Mouse (Mus musculus) hindbrain, embryonic 12.5 days (tissue): ENCODE measurements around the gene Rpl15. TPM values are rescaled to one million over a fixed set of nuclear protein-coding genes. Genes with fewer than 3 reads are reported as not detected.
"Not testable (repeated sequence)": the region's sequence is repeated elsewhere in the genome, so short reads cannot be mapped to it uniquely, and the experiment has no call there.

ENCODE experiments used
- ATAC-seq: fragments of 200-750 bp; cut with Nextera tagmentation; 2 replicates; pipeline ENCODE4 v1.8.0; 2017; ENCODE audit warnings: moderate TSS enrichment; ENCODE audit not compliant: low FRiP score
- H3K27ac ChIP-seq: fragments of 300-500 bp; sonication (generic); 2 replicates; pipeline ENCODE4 v1.5.1; 2016; ENCODE audit warnings: mild to moderate bottlenecking
- H3K27me3 ChIP-seq: fragments of 300-500 bp; sonication (generic); 2 replicates; pipeline ENCODE4 v1.6.1; 2016; ENCODE audit warnings: mild to moderate bottlenecking
- H3K36me3 ChIP-seq: fragments of 300-500 bp; sonication (generic); 2 replicates; pipeline ENCODE4 v1.6.1; 2016; ENCODE audit warnings: mild to moderate bottlenecking
- H3K4me1 ChIP-seq: fragments of 300-500 bp; sonication (generic); 2 replicates; pipeline ENCODE4 v1.6.1; 2016
- H3K4me2 ChIP-seq: fragments of 300-500 bp; sonication (generic); replicated peaks from 2 replicates; pipeline ENCODE4 v1.6.1; 2016; ENCODE audit warnings: mild to moderate bottlenecking
- H3K4me3 ChIP-seq: fragments of 300-500 bp; sonication (generic); 2 replicates; pipeline ENCODE4 v1.5.1; 2016; ENCODE audit warnings: mild to moderate bottlenecking
- H3K9ac ChIP-seq: fragments of 300-500 bp; sonication (generic); 2 replicates; pipeline ENCODE4 v1.6.1; 2016; ENCODE audit warnings: mild to moderate bottlenecking, moderate library complexity
- H3K9me3 ChIP-seq: fragments of 300-500 bp; sonication (generic); replicated peaks from 2 replicates; pipeline ENCODE4 v1.6.1; 2016; ENCODE audit warnings: mild to moderate bottlenecking
- WGBS: fragments of 180-500 bp; shearing (Covaris S2); methylation state at CpG from one replicate; pipeline ENCODE4 v1.1.7; 2016; 5-methylcytosine and 5-hydroxymethylcytosine counted together
- polyA plus RNA-seq: library from polyadenylated mRNA; unstranded; fragments of >200 nt; fragmentation: Nextera tagmentation; extraction: Ambion mirVana; gene quantifications from 2 replicates; pipeline ENCODE4 v1.2.1, GENCODE M21; 2016

Rpl15 gene
- polyA plus RNA-seq, 1 experiment from 2014 or later: 326 TPM

- Histone ChIP-seq H3K27me3 (no peaks in the 10 kb centered on the region; the same call in 1 of the 2 replicates), H3K4me3 (peak within 1 kb of the TSS; percentile 84), H3K9ac (peak within 1 kb of the TSS; percentile 59), H3K4me2 (peak within 1 kb of the TSS; percentile 81), H3K27ac (peak within 1 kb of the TSS; percentile 75), H3K9me3 (no peaks in the 10 kb centered on the region), H3K4me1 (no peaks in the 10 kb centered on the region), H3K36me3 (no peaks in the 10 kb centered on the region)
- WGBS: 2% methylated on average over 61 of the region's 66 CpGs
- peak; percentile 93 for ATAC-seq
These were observed 32.1 kb downstream of the Rpl15 start, which contains the start of gene Nr1d2 for GRCm38 (mm10) chr14:18238750-18239731. Nr1d2 (minus strand) TSS chr14:18239127.

DNA sequence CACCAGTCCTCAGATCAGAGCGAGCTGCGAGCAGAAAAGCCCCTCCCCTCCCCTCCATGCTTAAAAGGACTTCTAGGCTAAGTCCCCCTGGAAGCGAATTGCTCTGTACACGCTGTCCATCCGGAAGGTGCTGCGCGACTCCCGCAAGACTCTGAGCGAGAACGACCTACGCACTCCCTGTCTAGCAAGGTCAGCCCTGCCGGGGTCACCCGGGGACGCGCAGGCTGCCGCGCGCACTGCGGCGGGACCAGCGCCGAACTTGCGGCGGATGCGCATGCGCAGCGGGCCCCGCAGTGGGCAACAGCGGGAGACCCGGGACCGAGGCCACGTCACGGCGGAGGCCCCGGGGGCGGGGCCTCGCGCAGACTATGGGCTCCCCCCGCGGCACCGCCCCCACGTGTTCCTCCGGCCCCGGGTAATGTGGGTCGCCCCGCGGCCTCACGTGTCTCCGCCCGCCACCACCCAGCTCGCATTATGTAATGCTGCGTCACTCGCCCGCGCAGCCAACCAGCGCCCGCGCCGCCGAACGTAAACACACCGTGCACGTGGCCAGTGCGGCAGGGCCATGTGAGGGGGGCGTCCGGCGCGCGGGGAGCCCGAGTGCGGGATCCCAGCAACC is 33.0 kb downstream of the Rpl15 start:
- Histone ChIP-seq H3K9me3 (no peaks in the 10 kb centered on the region), H3K27ac (peak overlapping the region; percentile 75), H3K36me3 (no peaks in the 10 kb centered on the region), H3K27me3 (no peaks in the 10 kb centered on the region; the same call in 1 of the 2 replicates), H3K4me3 (peak overlapping the region; percentile 84), H3K4me1 (no peaks in the 10 kb centered on the region), H3K4me2 (peak overlapping the region; percentile 81), H3K9ac (peak overlapping the region; percentile 59)
- 0% methylated on average over 58 of the region's 71 CpGs for WGBS
- peak; percentile 94 for ATAC-seq

GRCm38 (mm10) chr14:18237381-18237780 is 33.8 kb downstream of the Rpl15 start:
- Histone ChIP-seq H3K4me2 (peak overlapping the region; percentile 81; the same call in 1 of the 2 replicates), H3K4me3 (peak overlapping the region; percentile 84; the same call in 1 of the 2 replicates), H3K9me3 (no peaks in the 10 kb centered on the region), H3K4me1 (no peaks in the 10 kb centered on the region), H3K27ac (no peak overlapping the region), H3K9ac (no peak overlapping the region), H3K36me3 (no peaks in the 10 kb centered on the region), H3K27me3 (no peaks in the 10 kb centered on the region; the same call in 1 of the 2 replicates)
- no peak for ATAC-seq
- WGBS: 58% methylated on average over 4 of the region's 4 CpGs

- not testable (repeated sequence) for H3K4me1 ChIP-seq, H3K27ac ChIP-seq
- 96% methylated on average over 2 of the region's 2 CpGs for WGBS
These were observed 34.5 kb downstream of the Rpl15 start for GRCm38 (mm10) chr14:18236496-18237235.

GRCm38 (mm10) chr14:18233981-18234960 is 36.9 kb downstream of the Rpl15 start:
- Histone ChIP-seq H3K9me3 (no peaks in the 10 kb centered on the region), H3K27ac (no peak overlapping the region), H3K9ac (no peak overlapping the region), H3K4me3 (no peak overlapping the region), H3K4me1 (no peaks in the 10 kb centered on the region), H3K27me3 (no peaks in the 10 kb centered on the region), H3K36me3 (no peaks in the 10 kb centered on the region), H3K4me2 (no peak overlapping the region)
- 64% methylated on average over 5 of the region's 5 CpGs for WGBS
- no peak for ATAC-seq

More at GRCm38 (mm10) chr14:18236496-18237235, 34.5 kb downstream of the Rpl15 start:
- not testable (repeated sequence) for ATAC-seq, H3K4me2 ChIP-seq, H3K9ac ChIP-seq, H3K9me3 ChIP-seq, H3K4me3 ChIP-seq, H3K36me3 ChIP-seq, H3K27me3 ChIP-seq

GRCm38 (mm10) chr14:18233076-18233475 is 38.1 kb downstream of the Rpl15 start:
- H3K36me3 ChIP-seq: no peaks in the 10 kb centered on the region
- H3K4me2 ChIP-seq: no peak overlapping the region
- no peak for ATAC-seq
- H3K4me1 ChIP-seq: no peaks in the 10 kb centered on the region
- no peaks in the 10 kb centered on the region for H3K27me3 ChIP-seq
- H3K4me3 ChIP-seq: no peak overlapping the region
- no peaks in the 10 kb centered on the region for H3K9me3 ChIP-seq
- WGBS: 85% methylated on average over 2 of the region's 2 CpGs
- H3K27ac ChIP-seq: no peak overlapping the region
- H3K9ac ChIP-seq: no peak overlapping the region

GRCm38 (mm10) chr14:18231866-18232265 is 39.3 kb downstream of the Rpl15 start:
- not testable (repeated sequence) for H3K9ac ChIP-seq, H3K9me3 ChIP-seq, H3K27me3 ChIP-seq, ATAC-seq, H3K27ac ChIP-seq, H3K36me3 ChIP-seq, H3K4me2 ChIP-seq, H3K4me3 ChIP-seq, H3K4me1 ChIP-seq
- WGBS: 94% methylated on average over 8 of the region's 8 CpGs

- 93% methylated on average over 10 of the region's 10 CpGs for WGBS
- not testable (repeated sequence) for H3K4me1 ChIP-seq, H3K4me3 ChIP-seq, H3K9me3 ChIP-seq, H3K36me3 ChIP-seq, ATAC-seq, H3K4me2 ChIP-seq, H3K9ac ChIP-seq, H3K27ac ChIP-seq, H3K27me3 ChIP-seq
These were observed 41.4 kb downstream of the Rpl15 start for GRCm38 (mm10) chr14:18229751-18230150.

DNA sequence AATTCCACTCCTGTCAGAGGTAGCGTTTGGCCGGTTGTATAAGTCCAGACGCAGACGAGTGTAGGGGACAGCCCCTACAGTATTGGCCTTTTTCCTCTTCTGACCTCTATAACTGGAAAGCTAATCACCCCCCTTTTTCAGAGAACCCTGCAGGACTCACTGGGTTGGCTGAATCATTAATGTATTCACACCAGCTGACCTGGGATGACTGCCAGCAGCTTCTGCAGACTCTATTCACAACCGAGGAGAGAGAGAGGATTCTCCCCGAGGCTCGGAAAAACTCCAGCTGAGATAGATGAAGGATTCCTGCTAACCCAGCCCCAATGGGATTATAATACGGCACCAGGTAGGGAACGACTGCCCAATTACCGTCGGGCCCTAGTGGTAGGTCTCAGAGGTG is 45.0 kb downstream of the Rpl15 start:
- not testable (repeated sequence) for ATAC-seq, H3K36me3 ChIP-seq, H3K4me3 ChIP-seq, H3K4me1 ChIP-seq, H3K27me3 ChIP-seq, H3K9ac ChIP-seq, H3K4me2 ChIP-seq, H3K27ac ChIP-seq, H3K9me3 ChIP-seq
- 70% methylated on average over 11 of the region's 11 CpGs for WGBS

- not testable (repeated sequence) for H3K4me3 ChIP-seq, H3K9ac ChIP-seq, H3K4me2 ChIP-seq, H3K9me3 ChIP-seq, ATAC-seq, H3K27me3 ChIP-seq, H3K36me3 ChIP-seq, H3K4me1 ChIP-seq, H3K27ac ChIP-seq
- WGBS: 96% methylated on average over 11 of the region's 11 CpGs
These were observed 45.8 kb downstream of the Rpl15 start for GRCm38 (mm10) chr14:18225431-18225830.

GRCm38 (mm10) chr14:18221977-18222376 is 49.2 kb downstream of the Rpl15 start:
- ATAC-seq: no peak
- H3K27ac ChIP-seq: no peak overlapping the region
- H3K9me3 ChIP-seq: no peaks in the 10 kb centered on the region

More at GRCm38 (mm10) chr14:18221977-18222376, 49.2 kb downstream of the Rpl15 start:
- 91% methylated on average over 6 of the region's 6 CpGs for WGBS
- Histone ChIP-seq H3K27me3 (no peaks in the 10 kb centered on the region), H3K4me3 (no peak overlapping the region), H3K9ac (no peak overlapping the region), H3K4me2 (no peak overlapping the region), H3K36me3 (no peaks in the 10 kb centered on the region), H3K4me1 (no peaks in the 10 kb centered on the region)
